Mouse (Mus musculus) kidney, embryonic 16.5 days (tissue): ENCODE measurements around the gene Gm12253. TPM values are rescaled to one million over a fixed set of nuclear protein-coding genes. Genes with fewer than 3 reads are reported as not detected.

Experiments
- ATAC-seq: fragments of 200-750 bp; cut with Nextera tagmentation; 2 replicates; pipeline ENCODE4 v1.8.0; 2017; ENCODE audit warnings: moderate TSS enrichment; ENCODE audit not compliant: low FRiP score, low TSS enrichment
- H3K27ac ChIP-seq: fragments of 300-500 bp; sonication (generic); 2 replicates; pipeline ENCODE4 v1.5.1; 2014; ENCODE audit warnings: low read length
- H3K27me3 ChIP-seq: fragments of 300-500 bp; sonication (generic); 2 replicates; pipeline ENCODE4 v1.6.1; 2014; ENCODE audit warnings: low read length, control low read depth, mixed read lengths; ENCODE audit not compliant: insufficient read depth
- H3K36me3 ChIP-seq: fragments of 300-500 bp; sonication (generic); 2 replicates; pipeline ENCODE4 v1.6.1; 2014; ENCODE audit warnings: low read length, control low read depth, mixed read lengths; ENCODE audit not compliant: insufficient read depth
- H3K4me1 ChIP-seq: fragments of 300-500 bp; sonication (generic); 2 replicates; pipeline ENCODE4 v1.6.1; 2014; ENCODE audit warnings: low read length, control low read depth, mixed read lengths; ENCODE audit not compliant: insufficient read depth
- H3K4me2 ChIP-seq: fragments of 300-500 bp; sonication (generic); replicated peaks from 2 replicates; pipeline ENCODE4 v1.6.1; 2014; ENCODE audit warnings: low read depth, low read length
- H3K4me3 ChIP-seq: fragments of 300-500 bp; sonication (generic); 2 replicates; pipeline ENCODE4 v1.5.1; 2014; ENCODE audit warnings: mild to moderate bottlenecking, low read length
- H3K9ac ChIP-seq: fragments of 300-500 bp; sonication (generic); replicated peaks from 2 replicates; pipeline ENCODE4 v1.6.1; 2014; ENCODE audit warnings: low read length
- H3K9me3 ChIP-seq: fragments of 300-500 bp; sonication (generic); 2 replicates; pipeline ENCODE4 v1.6.1; 2016; ENCODE audit warnings: low read length, control low read depth
- WGBS: fragments of 180-500 bp; shearing (Covaris S2); extraction: QIAGEN DNeasy Blood & Tissue Kit; methylation state at CpG from one replicate; pipeline ENCODE4 v1.1.7; 2014; 5-methylcytosine and 5-hydroxymethylcytosine counted together
- polyA plus RNA-seq: library from polyadenylated mRNA; unstranded; fragments of >200 nt; fragmentation: Nextera tagmentation; extraction: Ambion mirVana; gene quantifications from 2 replicates; pipeline ENCODE4 v1.2.1, GENCODE M21; 2015

The Gm12253 gene
- not detected in 2 replicates for polyA plus RNA-seq

DNA sequence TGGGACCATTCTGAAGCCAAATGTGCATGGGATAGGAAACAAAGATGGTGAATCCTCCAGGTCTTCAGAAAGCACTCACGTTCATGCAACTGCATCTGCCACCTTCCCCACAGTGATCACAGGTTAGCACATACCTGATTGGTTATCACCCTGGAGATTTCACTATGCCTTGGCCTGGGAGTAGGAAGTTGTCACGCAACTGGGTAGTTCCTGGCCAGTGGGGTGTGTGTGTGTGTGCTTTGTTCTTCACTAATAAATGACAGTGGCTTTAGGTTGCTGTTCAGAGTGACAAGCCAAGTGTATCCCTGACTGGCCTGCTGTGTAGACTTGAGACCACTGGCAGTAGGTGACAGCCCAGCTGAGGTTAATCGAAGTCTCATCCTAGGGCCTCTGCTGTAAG is at the start of gene Gm12253:
Gene Gm12253 (plus strand): TSS at position 301 of the 400 bp plus-strand sequence.
- Histone ChIP-seq H3K4me3 (no peak within 1 kb of the TSS), H3K9ac (no peak within 1 kb of the TSS), H3K4me2 (no peak within 1 kb of the TSS), H3K27me3 (no peaks in the 10 kb centered on the region), H3K4me1 (peaks cover under 1% of the 10 kb centered on the region; the same call in 1 of the 2 replicates), H3K27ac (no peak within 1 kb of the TSS), H3K9me3 (no peaks in the 10 kb centered on the region), H3K36me3 (no peaks in the 10 kb centered on the region)
- WGBS: 90% methylated on average over 3 of the region's 3 CpGs
- no peak for ATAC-seq

DNA sequence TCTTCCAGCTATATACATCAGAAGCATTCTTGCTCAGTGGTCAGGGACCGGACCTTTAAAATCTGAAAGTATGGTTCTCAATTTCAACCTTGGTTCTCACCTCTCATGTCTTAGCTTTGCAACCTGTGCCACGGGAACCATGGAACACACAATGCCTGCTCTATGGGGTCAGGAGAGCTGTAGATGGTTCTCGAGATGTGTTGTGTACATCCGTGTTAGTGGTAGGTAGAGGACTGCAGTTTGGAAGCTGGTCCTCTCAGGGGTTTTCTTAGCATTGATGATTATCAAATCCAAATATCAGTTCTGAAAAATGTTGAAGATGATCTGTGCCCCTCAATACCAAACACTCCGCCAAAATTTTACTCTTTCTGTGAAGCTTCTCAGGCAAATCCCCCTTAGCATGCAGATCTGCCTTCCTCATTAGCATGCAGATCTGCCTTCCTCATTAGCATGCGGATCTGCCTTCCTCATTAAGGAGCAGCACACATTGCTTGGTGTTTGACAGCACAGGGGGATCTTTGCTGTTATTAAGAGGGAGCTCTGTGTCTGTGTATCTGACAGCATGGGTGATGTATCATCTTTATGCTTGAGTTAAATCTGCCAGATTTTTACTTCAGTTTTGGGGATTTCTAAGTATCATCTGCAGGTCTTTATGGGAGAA is 32.2 kb upstream of the Gm12253 start:
- H3K4me2 ChIP-seq: no peak overlapping the region
- H3K9me3 ChIP-seq: no peaks in the 10 kb centered on the region
- no peak overlapping the region for H3K4me3 ChIP-seq
- WGBS: 61% methylated on average over 6 of the region's 6 CpGs
- no peak overlapping the region for H3K9ac ChIP-seq
- H3K36me3 ChIP-seq: no peaks in the 10 kb centered on the region
- H3K27ac ChIP-seq: no peak overlapping the region
- ATAC-seq: no peak
- H3K27me3 ChIP-seq: no peaks in the 10 kb centered on the region
- H3K4me1 ChIP-seq: no peaks in the 10 kb centered on the region

DNA sequence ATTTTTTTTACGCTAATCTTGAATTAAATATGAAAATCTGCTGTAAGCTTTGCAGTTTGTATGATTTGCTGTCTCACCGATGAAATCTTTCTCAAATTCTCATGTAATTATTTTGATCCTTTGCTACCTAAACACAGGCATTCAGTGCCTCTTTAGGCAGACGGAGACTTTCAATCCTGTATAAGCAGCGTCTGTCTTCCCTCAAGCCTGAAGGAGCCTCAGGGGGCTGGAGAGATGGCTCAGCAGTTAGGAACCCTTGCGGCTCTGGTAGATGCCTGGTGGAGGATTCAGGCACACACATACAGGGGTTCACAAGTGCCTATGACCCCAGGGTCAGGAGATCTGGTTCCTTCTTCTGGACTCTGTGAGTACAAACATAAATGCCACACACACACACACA is 31.7 kb upstream of the Gm12253 start:
- no peak overlapping the region for H3K9ac ChIP-seq
- no peaks in the 10 kb centered on the region for H3K36me3 ChIP-seq
- H3K27me3 ChIP-seq: no peaks in the 10 kb centered on the region
- no peaks in the 10 kb centered on the region for H3K9me3 ChIP-seq
- no peaks in the 10 kb centered on the region for H3K4me1 ChIP-seq
- WGBS: 69% methylated on average over 5 of the region's 5 CpGs
- ATAC-seq: no peak
- no peak overlapping the region for H3K4me2 ChIP-seq
- H3K4me3 ChIP-seq: no peak overlapping the region
- no peak overlapping the region for H3K27ac ChIP-seq

DNA sequence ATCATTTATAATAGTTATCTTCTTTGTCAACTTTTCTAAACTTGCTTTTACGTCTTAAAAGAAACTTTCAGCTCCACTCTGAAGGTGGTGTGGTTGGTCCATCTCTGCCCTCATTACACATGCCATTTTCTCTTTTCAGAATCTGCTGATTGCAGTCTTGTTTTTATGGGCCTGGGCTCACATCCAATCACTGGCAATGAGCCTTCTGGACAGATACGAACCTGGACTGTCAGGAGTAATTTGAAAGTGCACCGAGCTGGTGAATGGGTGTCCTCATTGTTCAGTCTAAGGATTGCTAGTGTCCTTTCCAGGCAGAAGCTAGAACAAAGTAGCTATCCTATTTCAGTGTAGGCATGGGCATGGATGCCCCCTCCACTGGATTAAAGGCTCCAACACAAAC is 24.3 kb upstream of the Gm12253 start:
- Histone ChIP-seq H3K36me3 (no peaks in the 10 kb centered on the region), H3K27me3 (no peaks in the 10 kb centered on the region), H3K4me2 (no peak overlapping the region), H3K4me1 (no peaks in the 10 kb centered on the region), H3K27ac (no peak overlapping the region), H3K9me3 (no peaks in the 10 kb centered on the region), H3K9ac (no peak overlapping the region), H3K4me3 (no peak overlapping the region)
- 79% methylated on average over 3 of the region's 3 CpGs for WGBS
- ATAC-seq: no peak

DNA sequence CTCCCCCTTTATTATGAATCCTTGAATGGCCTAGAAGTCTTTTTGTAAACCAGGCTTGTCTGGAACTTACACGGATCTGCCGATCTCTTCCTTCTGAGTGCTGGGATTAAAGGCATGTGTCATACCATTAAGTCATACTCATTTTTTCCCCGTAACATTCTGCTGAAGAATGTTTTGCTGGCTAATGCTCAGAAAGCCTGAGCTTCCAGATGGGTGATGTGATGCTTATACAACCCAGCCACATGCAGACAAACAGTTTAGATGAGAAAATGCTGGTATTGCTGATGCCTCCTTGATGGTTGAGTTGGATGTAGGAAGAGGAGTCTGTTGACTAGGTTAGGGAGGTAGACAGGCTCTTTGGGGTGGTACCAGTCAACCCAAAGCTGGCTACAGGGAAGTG is 14.0 kb upstream of the Gm12253 start:
- Histone ChIP-seq H3K9ac (no peak overlapping the region), H3K27me3 (no peaks in the 10 kb centered on the region), H3K4me3 (no peak overlapping the region), H3K36me3 (no peaks in the 10 kb centered on the region), H3K4me1 (no peaks in the 10 kb centered on the region), H3K27ac (no peak overlapping the region), H3K4me2 (no peak overlapping the region), H3K9me3 (no peaks in the 10 kb centered on the region)
- WGBS: 73% methylated on average over 3 of the region's 3 CpGs
- no peak for ATAC-seq

DNA sequence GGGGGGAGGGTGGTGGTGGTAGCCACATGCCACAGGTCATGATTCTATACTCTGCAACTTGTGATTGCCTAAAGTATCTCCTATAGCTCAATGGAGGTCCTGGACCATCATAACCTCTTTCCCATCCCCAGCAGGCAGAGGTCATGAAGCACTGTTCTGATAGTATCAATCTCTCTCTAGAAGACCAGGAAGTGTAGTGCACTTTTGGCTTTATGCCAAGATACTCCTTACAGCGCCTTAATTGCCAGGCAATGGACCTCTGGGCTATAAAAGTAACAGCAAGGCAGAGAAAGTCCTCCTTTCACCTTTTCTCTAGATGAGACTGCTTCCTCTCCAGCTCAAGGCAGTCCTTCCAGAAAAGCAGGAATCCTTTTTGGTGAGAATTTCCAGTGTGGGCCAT is 11.5 kb upstream of the Gm12253 start, which contains the start of gene 1810065E05Rik:
Gene 1810065E05Rik (plus strand): TSS at position 297 of the 400 bp plus-strand sequence.
- Histone ChIP-seq H3K9ac (no peak within 1 kb of the TSS), H3K36me3 (no peaks in the 10 kb centered on the region), H3K27me3 (no peaks in the 10 kb centered on the region), H3K4me3 (no peak within 1 kb of the TSS), H3K27ac (no peak within 1 kb of the TSS), H3K4me2 (no peak within 1 kb of the TSS), H3K9me3 (no peaks in the 10 kb centered on the region), H3K4me1 (no peaks in the 10 kb centered on the region)
- WGBS: 42% methylated on average over 1 of the region's 1 CpGs
- ATAC-seq: no peak

DNA sequence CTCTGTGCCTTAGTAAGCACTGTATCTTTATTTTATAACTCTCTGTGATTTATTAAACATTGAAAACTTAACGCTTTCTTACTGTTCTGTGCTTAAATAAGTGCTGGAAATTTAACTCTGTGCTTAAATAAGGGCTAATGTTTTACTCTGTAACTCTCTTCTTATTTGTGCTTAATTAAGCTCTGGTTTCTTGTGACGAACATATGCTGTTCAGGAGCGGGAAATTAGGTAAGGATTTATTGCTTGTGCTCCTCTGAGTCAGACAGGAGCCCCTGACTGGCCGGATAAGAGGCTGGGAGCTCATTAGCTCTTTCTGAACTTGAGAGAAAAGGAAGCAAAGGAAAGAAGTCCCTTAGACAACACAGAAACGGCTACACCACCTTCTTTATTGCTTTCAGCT is 5.5 kb downstream of the Gm12253 start:
- Histone ChIP-seq H3K27ac (no peak overlapping the region), H3K9me3 (no peaks in the 10 kb centered on the region), H3K4me1 (peaks cover 8% of the 10 kb centered on the region), H3K4me3 (no peak overlapping the region), H3K36me3 (no peaks in the 10 kb centered on the region), H3K4me2 (no peak overlapping the region), H3K27me3 (no peaks in the 10 kb centered on the region), H3K9ac (no peak overlapping the region)
- WGBS: 3% methylated on average over 5 of the region's 5 CpGs
- no peak; the same call in 1 of the 2 replicates for ATAC-seq

DNA sequence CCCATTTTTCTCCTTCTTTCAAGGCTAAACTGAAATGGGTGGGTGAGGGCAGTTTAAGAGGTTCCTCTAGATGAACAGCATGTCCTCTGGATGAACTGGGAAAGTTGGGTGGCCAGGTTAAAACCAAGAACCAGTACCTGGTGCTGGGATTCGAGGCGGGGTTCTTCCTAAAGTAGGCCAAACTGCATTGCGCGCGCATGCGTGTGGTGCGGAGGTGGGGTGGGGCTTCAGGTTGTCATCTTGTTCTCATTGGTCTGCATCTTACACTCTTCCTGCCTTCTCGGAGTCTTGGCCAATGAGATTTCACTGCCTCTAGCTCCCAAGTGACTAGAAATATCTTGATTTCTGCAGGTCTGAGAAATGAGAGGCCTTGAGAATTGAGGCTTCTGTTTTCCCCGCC is 20.4 kb downstream of the Gm12253 start, which contains the start of gene Lypd9:
Gene Lypd9 (minus strand): TSS at position 165 of the 400 bp plus-strand sequence.
- Histone ChIP-seq H3K27me3 (no peaks in the 10 kb centered on the region), H3K4me3 (no peak within 1 kb of the TSS), H3K27ac (no peak within 1 kb of the TSS), H3K36me3 (no peaks in the 10 kb centered on the region), H3K4me1 (no peaks in the 10 kb centered on the region), H3K9me3 (peaks cover 3% of the 10 kb centered on the region; the same call in 1 of the 2 replicates), H3K9ac (no peak within 1 kb of the TSS), H3K4me2 (no peak within 1 kb of the TSS)
- WGBS: 97% methylated on average over 9 of the region's 9 CpGs
- ATAC-seq: no peak

DNA sequence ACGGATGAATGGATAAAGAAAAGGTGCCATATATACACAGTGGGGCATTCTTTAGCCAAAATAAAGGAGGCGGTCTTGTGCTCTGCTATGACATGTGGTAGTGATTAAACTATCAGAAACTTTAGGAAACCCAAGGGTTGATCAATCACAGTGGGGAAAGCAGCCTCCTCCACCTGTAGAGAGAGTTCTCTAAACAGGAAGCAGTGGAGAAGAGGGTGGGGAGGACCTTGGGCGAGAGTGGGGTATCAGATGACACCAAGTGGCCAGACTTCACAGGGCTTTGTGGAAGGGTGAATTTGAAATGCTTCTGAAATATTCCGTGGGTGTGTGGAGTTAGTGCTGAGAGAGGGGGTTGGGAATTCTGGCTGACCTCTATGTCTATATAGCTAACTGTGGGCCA is 21.2 kb downstream of the Gm12253 start:
- Histone ChIP-seq H3K27ac (no peak overlapping the region), H3K4me3 (no peak overlapping the region), H3K36me3 (no peaks in the 10 kb centered on the region), H3K4me2 (no peak overlapping the region), H3K27me3 (no peaks in the 10 kb centered on the region), H3K4me1 (no peaks in the 10 kb centered on the region), H3K9me3 (no peaks in the 10 kb centered on the region), H3K9ac (no peak overlapping the region)
- no peak for ATAC-seq
- WGBS: 37% methylated on average over 4 of the region's 4 CpGs

DNA sequence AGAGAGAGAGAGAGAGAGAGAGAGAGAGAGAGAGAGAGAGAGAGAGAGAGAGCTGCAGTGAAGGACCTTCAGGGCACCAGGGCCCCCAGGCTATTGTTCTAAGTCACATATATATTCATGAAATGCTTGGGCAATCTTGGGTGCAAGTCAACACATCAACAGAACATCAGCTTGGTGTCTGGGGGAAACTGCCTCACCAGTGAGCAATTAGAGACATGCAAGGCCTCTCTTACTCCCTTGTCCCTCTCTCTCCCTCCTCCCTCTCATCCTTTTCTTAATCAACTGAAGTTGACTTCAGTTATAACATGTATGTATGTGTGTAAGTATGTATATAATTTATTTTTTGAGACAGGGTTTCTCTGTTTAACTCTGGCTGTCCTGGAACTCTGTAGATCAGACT is 29.8 kb downstream of the Gm12253 start, which contains the start of gene Olfr30:
Gene Olfr30 (minus strand): TSS at position 101 of the 400 bp plus-strand sequence.
- H3K27ac ChIP-seq: no peak within 1 kb of the TSS
- H3K4me2 ChIP-seq: no peak within 1 kb of the TSS
- H3K4me3 ChIP-seq: no peak within 1 kb of the TSS
- no peaks in the 10 kb centered on the region for H3K36me3 ChIP-seq
- no peaks in the 10 kb centered on the region for H3K4me1 ChIP-seq
- no peaks in the 10 kb centered on the region for H3K9me3 ChIP-seq
- no peak within 1 kb of the TSS for H3K9ac ChIP-seq
- no peaks in the 10 kb centered on the region for H3K27me3 ChIP-seq
- ATAC-seq: no peak
